Mouse (Mus musculus) MEL (cell line): ENCODE data around the gene Ddah1. TPM values are rescaled to one million over a fixed set of nuclear protein-coding genes. Genes with fewer than 3 reads are reported as not detected.

Experiments
- DNase-seq: peaks from one replicate; pipeline ENCODE4 v3.0.0; 2011; ENCODE audit warnings: low read depth, low spot score
- H3K27ac ChIP-seq: 2 replicates; pipeline ENCODE4 v1.5.1; 2012; ENCODE audit warnings: low read depth, mild to moderate bottlenecking, control low read depth, low read length, moderate library complexity; ENCODE audit not compliant: control insufficient read depth
- H3K27me3 ChIP-seq, 2 experiments: fragments of 150-350 bp in 1 of 2; sonication (generic) in 1 of 2; 2 replicates each; pipeline ENCODE4 v1.6.1; 2012; ENCODE audit warnings: low read length in 2 of 2, mild to moderate bottlenecking in 2 of 2, improper control_type of control experiment in 1 of 2, moderate library complexity in 1 of 2; ENCODE audit not compliant: insufficient read depth in 2 of 2, control insufficient read depth in 1 of 2
- H3K36me3 ChIP-seq, 2 experiments: 2 replicates each; pipeline ENCODE4 v1.6.1; 2012 to 2014; ENCODE audit warnings: low read length in 2 of 2, improper control_type of control experiment in 1 of 2, inconsistent platforms in 1 of 2, mild to moderate bottlenecking in 1 of 2; ENCODE audit not compliant: insufficient read depth in 2 of 2, control insufficient read depth in 1 of 2
- H3K4me1 ChIP-seq, 2 experiments: fragments of 150-350 bp in 1 of 2; sonication (generic) in 1 of 2; 2 replicates each; pipeline ENCODE4 v1.6.1; 2012; ENCODE audit warnings: low read length in 2 of 2, improper control_type of control experiment in 1 of 2, mild to moderate bottlenecking in 1 of 2; ENCODE audit not compliant: insufficient read depth in 2 of 2, control insufficient read depth in 1 of 2
- H3K4me3 ChIP-seq, 2 experiments: fragments of 150-350 bp in 1 of 2; sonication (generic) in 1 of 2; 2 replicates each; pipeline ENCODE4 v1.5.1; 2012; ENCODE audit warnings: low read depth in 2 of 2, low read length in 2 of 2, mild to moderate bottlenecking in 2 of 2, moderate library complexity in 2 of 2, control low read depth in 1 of 2, improper control_type of control experiment in 1 of 2; ENCODE audit not compliant: control insufficient read depth in 1 of 2, insufficient read depth in 1 of 2
- H3K79me2 ChIP-seq: 2 replicates; pipeline ENCODE4 v1.6.1; 2012; ENCODE audit warnings: mild to moderate bottlenecking, low read length, moderate library complexity; ENCODE audit not compliant: control insufficient read depth, poor library complexity, insufficient read depth
- H3K9ac ChIP-seq: 2 replicates; pipeline ENCODE4 v1.6.1; 2012; ENCODE audit warnings: low read depth, mild to moderate bottlenecking, control low read depth, low read length, moderate library complexity; ENCODE audit not compliant: control insufficient read depth, poor library complexity, severe bottlenecking
- H3K9me3 ChIP-seq: fragments of 150-350 bp; sonication (generic); replicated peaks from 2 replicates; pipeline ENCODE4 v1.6.1; 2012; ENCODE audit warnings: mild to moderate bottlenecking, low read length, improper control_type of control experiment, moderate library complexity; ENCODE audit not compliant: insufficient read depth
- BHLHE40 ChIP-seq: IDR thresholded peaks from 2 replicates; pipeline ENCODE4 v1.6.1; 2012; ENCODE audit warnings: low read depth, mild to moderate bottlenecking, inconsistent platforms, low read length, improper control_type of control experiment, borderline replicate concordance
- CHD1 ChIP-seq: IDR thresholded peaks from 2 replicates; pipeline ENCODE4 v1.6.1; 2012; ENCODE audit warnings: low read depth, mild to moderate bottlenecking, inconsistent platforms, low read length, improper control_type of control experiment
- CTCF ChIP-seq, 3 experiments: IDR thresholded peaks in 2 of 3; conservative IDR thresholded peaks in 1 of 3; 2 replicates each; pipeline ENCODE4 v1.5.1; 2011 to 2012; ENCODE audit warnings: low read length in 3 of 3, low read depth in 2 of 3, mild to moderate bottlenecking in 2 of 3, improper control_type of control experiment in 1 of 3, inconsistent platforms in 1 of 3, mixed read lengths in 1 of 3, moderate library complexity in 1 of 3; ENCODE audit not compliant: control insufficient read depth in 1 of 3, insufficient read depth in 1 of 3, poor library complexity in 1 of 3, severe bottlenecking in 1 of 3
- ELF1 ChIP-seq: IDR thresholded peaks from 2 replicates; pipeline ENCODE4 v1.6.1; 2014; ENCODE audit warnings: low read depth, mild to moderate bottlenecking, inconsistent platforms, low read length, improper control_type of control experiment, moderate library complexity
- ETS1 ChIP-seq: IDR thresholded peaks from 2 replicates; pipeline ENCODE4 v1.6.1; 2012; ENCODE audit warnings: low read depth, mild to moderate bottlenecking, inconsistent platforms, low read length, improper control_type of control experiment, moderate library complexity
- GABPA ChIP-seq: IDR thresholded peaks from 2 replicates; pipeline ENCODE4 v1.6.1; 2012; ENCODE audit warnings: low read depth, mild to moderate bottlenecking, inconsistent platforms, low read length, improper control_type of control experiment, moderate library complexity
- GATA1 ChIP-seq: IDR thresholded peaks from 2 replicates; pipeline ENCODE4 v1.6.1; 2011; ENCODE audit warnings: low read depth, low read length, improper control_type of control experiment
- HCFC1 ChIP-seq: IDR thresholded peaks from 2 replicates; pipeline ENCODE4 v1.6.1; 2012; ENCODE audit warnings: low read depth, mild to moderate bottlenecking, inconsistent platforms, low read length, improper control_type of control experiment, moderate library complexity
- KAT2A ChIP-seq: conservative IDR thresholded peaks from 2 replicates; pipeline ENCODE4 v1.6.1; 2012; ENCODE audit warnings: low read depth, low read length, improper control_type of control experiment, inconsistent platforms
- MAX ChIP-seq: IDR thresholded peaks from 2 replicates; pipeline ENCODE4 v1.6.1; 2011; ENCODE audit warnings: low read length, improper control_type of control experiment
- MAZ ChIP-seq: IDR thresholded peaks from 2 replicates; pipeline ENCODE4 v1.6.1; 2012; ENCODE audit warnings: low read depth, mild to moderate bottlenecking, inconsistent platforms, low read length, improper control_type of control experiment
- MEF2A ChIP-seq: IDR thresholded peaks from 2 replicates; pipeline ENCODE4 v1.6.1; 2014; ENCODE audit warnings: low read depth, mild to moderate bottlenecking, inconsistent platforms, low read length, improper control_type of control experiment; ENCODE audit not compliant: poor library complexity, insufficient replicate concordance, severe bottlenecking; ENCODE audit errors: extremely low read depth
- MXI1 ChIP-seq: IDR thresholded peaks from 2 replicates; pipeline ENCODE4 v1.6.1; 2011; ENCODE audit warnings: mild to moderate bottlenecking, low read depth, low read length, improper control_type of control experiment
- MYC ChIP-seq: IDR thresholded peaks from 2 replicates; pipeline ENCODE4 v1.6.1; 2011; ENCODE audit warnings: low read depth, mild to moderate bottlenecking, low read length, improper control_type of control experiment, moderate library complexity
- NRF1 ChIP-seq: IDR thresholded peaks from 2 replicates; pipeline ENCODE4 v1.6.1; 2014; ENCODE audit warnings: low read depth, mild to moderate bottlenecking, inconsistent platforms, low read length, improper control_type of control experiment, moderate library complexity; ENCODE audit not compliant: poor library complexity, insufficient read depth, severe bottlenecking
- RAD21 ChIP-seq: IDR thresholded peaks from 2 replicates; pipeline ENCODE4 v1.6.1; 2011; ENCODE audit warnings: mild to moderate bottlenecking, low read depth, low read length, improper control_type of control experiment
- RCOR1 ChIP-seq: IDR thresholded peaks from 2 replicates; pipeline ENCODE4 v1.6.1; 2012; ENCODE audit warnings: low read depth, mild to moderate bottlenecking, inconsistent platforms, low read length, improper control_type of control experiment
- SIN3A ChIP-seq: IDR thresholded peaks from 2 replicates; pipeline ENCODE4 v1.6.1; 2012; ENCODE audit warnings: low read length, improper control_type of control experiment, inconsistent platforms
- TCF12 ChIP-seq: IDR thresholded peaks from 2 replicates; pipeline ENCODE4 v1.6.1; 2014; ENCODE audit warnings: low read depth, mild to moderate bottlenecking, inconsistent platforms, low read length, improper control_type of control experiment, moderate library complexity
- UBTF ChIP-seq: IDR thresholded peaks from 2 replicates; pipeline ENCODE4 v1.6.1; 2012; ENCODE audit warnings: low read depth, mild to moderate bottlenecking, inconsistent platforms, low read length, improper control_type of control experiment, moderate library complexity, borderline replicate concordance; ENCODE audit not compliant: insufficient read depth
- USF1 ChIP-seq: IDR thresholded peaks from 2 replicates; pipeline ENCODE4 v1.6.1; 2014; ENCODE audit warnings: low read depth, mild to moderate bottlenecking, inconsistent platforms, low read length, improper control_type of control experiment, moderate library complexity
- USF2 ChIP-seq, 2 experiments: IDR thresholded peaks; 2 replicates each; pipeline ENCODE4 v1.6.1; 2011 to 2012; ENCODE audit warnings: improper control_type of control experiment in 2 of 2, low read length in 2 of 2, borderline replicate concordance in 1 of 2, inconsistent platforms in 1 of 2, low read depth in 1 of 2, mild to moderate bottlenecking in 1 of 2; ENCODE audit not compliant: insufficient read depth in 1 of 2
- ZKSCAN1 ChIP-seq: IDR thresholded peaks from 2 replicates; pipeline ENCODE4 v1.6.1; 2012; ENCODE audit warnings: low read depth, mild to moderate bottlenecking, inconsistent platforms, low read length, improper control_type of control experiment, moderate library complexity
- ZNF384 ChIP-seq: IDR thresholded peaks from 2 replicates; pipeline ENCODE4 v1.6.1; 2012; ENCODE audit warnings: low read depth, mild to moderate bottlenecking, inconsistent platforms, low read length, improper control_type of control experiment
- polyA plus RNA-seq, 2 experiments: library from polyadenylated mRNA; stranded (reverse) in 1 of 2; unstranded in 1 of 2; fragments of >175 nt in 1 of 2; fragments of >200 nt in 1 of 2; gene quantifications; 2 replicates each; pipeline versions ENCODE4 v1.2.1 to v1.2.4; 2012; ENCODE audit warnings: low replicate concordance in 2 of 2, low read depth in 1 of 2; ENCODE audit not compliant: insufficient read length in 2 of 2, insufficient read depth in 1 of 2, missing spikeins in 1 of 2
- total RNA-seq: library from RNA; depleted of rRNA; stranded (reverse); fragments of 300-350 nt; gene quantifications from 2 replicates; pipeline ENCODE4 v1.2.3, GENCODE M21; 2012

The Ddah1 gene
- total and polyA plus RNA-seq, 3 experiments: not detected

DNA sequence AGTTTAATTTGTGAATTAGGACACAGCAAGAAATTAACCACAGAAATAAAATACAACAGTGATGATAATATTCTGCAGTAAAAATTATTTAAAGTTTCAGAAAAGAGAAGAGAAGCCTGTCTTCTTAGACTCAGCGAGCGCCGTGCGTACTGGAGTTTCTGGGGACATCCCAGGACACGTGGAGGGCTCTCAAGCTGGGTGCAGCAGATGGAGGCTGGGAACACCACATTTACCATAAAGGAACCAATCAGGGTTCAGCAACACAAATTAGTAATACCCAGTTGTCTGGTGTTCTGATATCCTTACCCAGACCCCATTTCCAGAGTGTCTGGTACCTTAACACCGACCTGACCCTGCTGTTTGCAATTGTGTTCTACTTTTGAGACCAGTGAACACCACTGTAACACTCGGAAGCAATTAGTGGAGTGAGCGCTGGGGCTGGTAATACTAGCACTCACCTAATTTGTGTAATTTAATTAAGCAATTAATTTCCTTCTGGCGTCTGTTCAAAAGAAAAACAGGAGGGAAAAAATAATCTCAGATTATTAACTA, 14.9 kb upstream of the Ddah1 start:
- Histone ChIP-seq H3K9ac (no peak overlapping the region), H3K79me2 (no peaks in the 10 kb centered on the region), H3K4me3 (no peak overlapping the region), H3K36me3 (no peaks in the 10 kb centered on the region), H3K27ac (no peak overlapping the region), H3K4me1 (no peaks in the 10 kb centered on the region), H3K9me3 (no peaks in the 10 kb centered on the region), H3K27me3 (no peaks in the 10 kb centered on the region)
- TF ChIP-seq TCF12: no peak
- no peak for TF ChIP-seq NRF1
- no peak for TF ChIP-seq GABPA
- no peak for TF ChIP-seq MAX
- TF ChIP-seq USF2 (IDR thresholded peaks at IDR 0.05; ENCODE audit: borderline replicate concordance in 1 of 2, insufficient read depth in 1 of 2, low read depth in 1 of 2, low read length in 2 of 2): no peak
- no peak for TF ChIP-seq RCOR1
- no peak for TF ChIP-seq ETS1
- TF ChIP-seq MXI1: no peak
- no peak for TF ChIP-seq ZKSCAN1
- no peak for DNase-seq

DNA sequence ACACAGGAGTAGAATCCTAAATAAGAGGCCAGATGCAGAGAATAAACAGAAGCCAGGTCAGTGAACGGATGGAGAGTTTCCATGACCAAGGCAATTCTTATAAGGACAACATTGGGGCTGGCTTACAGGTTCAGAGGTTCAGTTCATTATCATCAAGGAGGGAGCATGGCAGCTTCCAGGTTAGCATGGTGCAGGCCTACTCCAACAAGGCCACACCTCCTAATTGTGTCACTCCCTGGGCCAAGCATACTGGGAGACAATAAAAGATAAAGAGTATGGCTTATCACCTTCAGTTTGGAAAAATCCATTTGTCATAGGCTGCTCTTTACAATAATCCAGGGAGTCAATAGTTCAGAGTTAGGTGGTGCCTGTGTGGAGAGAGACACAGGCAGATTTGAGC, 9.8 kb upstream of the Ddah1 start:
- Histone ChIP-seq H3K27ac (no peak overlapping the region), H3K79me2 (no peaks in the 10 kb centered on the region), H3K9ac (no peak overlapping the region), H3K9me3 (no peaks in the 10 kb centered on the region), H3K4me1 (no peaks in the 10 kb centered on the region), H3K27me3 (no peaks in the 10 kb centered on the region), H3K4me3 (no peak overlapping the region), H3K36me3 (no peaks in the 10 kb centered on the region)
- DNase-seq: no peak
- TF ChIP-seq CTCF (IDR thresholded peaks at IDR 0.05 in 2 of 3, conservative IDR thresholded peaks at IDR 0.05 in 1 of 3; ENCODE audit: control insufficient read depth in 1 of 3, insufficient read depth in 1 of 3, low read depth in 2 of 3, low read length in 3 of 3, poor library complexity in 1 of 3, severe bottlenecking in 1 of 3) (no peak), ELF1 (no peak), MYC (no peak), USF1 (no peak), MEF2A (no peak), USF2 (IDR thresholded peaks at IDR 0.05; ENCODE audit: borderline replicate concordance in 1 of 2, insufficient read depth in 1 of 2, low read depth in 1 of 2, low read length in 2 of 2) (no peak), CHD1 (no peak), UBTF (no peak), MAX (no peak), GATA1 (no peak), SIN3A (no peak), HCFC1 (no peak), KAT2A (no peak), MAZ (no peak), ZKSCAN1 (no peak), BHLHE40 (no peak), RAD21 (no peak), ZNF384 (no peak)
- TF ChIP-seq, all 39 proteins: peak for 0
